Mouse (Mus musculus) heart, postnatal 0 days (tissue): Measurements from ENCODE around the gene Galntl6.

Experiments
- CTCF ChIP-seq: IDR thresholded peaks from 2 replicates; pipeline ENCODE4 v1.5.1; 2016; ENCODE audit warnings: antibody characterized with exemption, control low read depth, low read depth
- EP300 ChIP-seq: IDR thresholded peaks from 2 replicates; pipeline ENCODE4 v1.6.1; 2016; ENCODE audit warnings: antibody characterized with exemption, low read depth

GRCm38 (mm10) chr8:57779551-57779950 is 1132.9 kb downstream of the Galntl6 start:
- no peak for TF ChIP-seq CTCF
- no peak for TF ChIP-seq EP300
